Mouse (Mus musculus): ENCODE measurements around the gene Dclk3.

GRCm38 (mm10) chr9:111408012-111408411, 30.9 kb upstream of the Dclk3 start:
- TF ChIP-seq POLR2A (IDR thresholded peaks at IDR 0.05; ENCODE audit: borderline replicate concordance, extremely low read depth, insufficient read depth, insufficient read length, poor library complexity, severe bottlenecking) (no peak), CTCF (IDR thresholded peaks at IDR 0.05; ENCODE audit: borderline replicate concordance, extremely low read depth, insufficient read depth, insufficient read length) (no peak)

Data from brain, embryonic 14.5 days (tissue).